Mouse (Mus musculus) kidney, embryonic 14.5 days (tissue): ENCODE measurements around the gene Tmem238l. TPM values are rescaled to one million over a fixed set of nuclear protein-coding genes. Genes with fewer than 3 reads are reported as not detected.

Source experiments
- ATAC-seq: fragments of 200-750 bp; cut with Nextera tagmentation; 2 replicates; pipeline ENCODE4 v1.8.0; 2017; ENCODE audit warnings: moderate number of reproducible peaks, mild to moderate bottlenecking, moderate TSS enrichment, moderate library complexity; ENCODE audit not compliant: low FRiP score, low TSS enrichment
- H3K27ac ChIP-seq: fragments of 300-500 bp; sonication (generic); 2 replicates; pipeline ENCODE4 v1.5.1; 2014; ENCODE audit warnings: low read depth, mild to moderate bottlenecking, low read length, moderate library complexity, mixed read lengths
- H3K27me3 ChIP-seq: fragments of 300-500 bp; sonication (generic); 2 replicates; pipeline ENCODE4 v1.6.1; 2014; ENCODE audit warnings: mild to moderate bottlenecking, low read length; ENCODE audit not compliant: control insufficient read depth, insufficient read depth
- H3K36me3 ChIP-seq: fragments of 300-500 bp; sonication (generic); 2 replicates; pipeline ENCODE4 v1.6.1; 2014; ENCODE audit warnings: low read length, mixed read lengths; ENCODE audit not compliant: control insufficient read depth, insufficient read depth
- H3K4me1 ChIP-seq: fragments of 300-500 bp; sonication (generic); 2 replicates; pipeline ENCODE4 v1.6.1; 2014; ENCODE audit warnings: low read length, mixed read lengths; ENCODE audit not compliant: control insufficient read depth, insufficient read depth
- H3K4me2 ChIP-seq: fragments of 300-500 bp; sonication (generic); replicated peaks from 2 replicates; pipeline ENCODE4 v1.6.1; 2014; ENCODE audit warnings: low read depth, mild to moderate bottlenecking, low read length
- H3K4me3 ChIP-seq: fragments of 300-500 bp; sonication (generic); 2 replicates; pipeline ENCODE4 v1.5.1; 2014; ENCODE audit warnings: mild to moderate bottlenecking, low read length
- H3K9ac ChIP-seq: fragments of 300-500 bp; sonication (generic); 2 replicates; pipeline ENCODE4 v1.6.1; 2014; ENCODE audit warnings: low read depth, mild to moderate bottlenecking, low read length, moderate library complexity
- H3K9me3 ChIP-seq: fragments of 300-500 bp; sonication (generic); 2 replicates; pipeline ENCODE4 v1.6.1; 2016; ENCODE audit warnings: low read length; ENCODE audit not compliant: control insufficient read depth
- WGBS: fragments of 180-500 bp; shearing (Covaris S2); extraction: QIAGEN DNeasy Blood & Tissue Kit; methylation state at CpG from one replicate; pipeline ENCODE4 v1.1.7; 2014; 5-methylcytosine and 5-hydroxymethylcytosine counted together
- polyA plus RNA-seq: library from polyadenylated mRNA; unstranded; fragments of >200 nt; fragmentation: Nextera tagmentation; extraction: Ambion mirVana; gene quantifications from 2 replicates; pipeline ENCODE4 v1.2.1, GENCODE M21; 2014

Tmem238l gene
- polyA plus RNA-seq, 1 experiment from 2014 or later, result not detected

DNA sequence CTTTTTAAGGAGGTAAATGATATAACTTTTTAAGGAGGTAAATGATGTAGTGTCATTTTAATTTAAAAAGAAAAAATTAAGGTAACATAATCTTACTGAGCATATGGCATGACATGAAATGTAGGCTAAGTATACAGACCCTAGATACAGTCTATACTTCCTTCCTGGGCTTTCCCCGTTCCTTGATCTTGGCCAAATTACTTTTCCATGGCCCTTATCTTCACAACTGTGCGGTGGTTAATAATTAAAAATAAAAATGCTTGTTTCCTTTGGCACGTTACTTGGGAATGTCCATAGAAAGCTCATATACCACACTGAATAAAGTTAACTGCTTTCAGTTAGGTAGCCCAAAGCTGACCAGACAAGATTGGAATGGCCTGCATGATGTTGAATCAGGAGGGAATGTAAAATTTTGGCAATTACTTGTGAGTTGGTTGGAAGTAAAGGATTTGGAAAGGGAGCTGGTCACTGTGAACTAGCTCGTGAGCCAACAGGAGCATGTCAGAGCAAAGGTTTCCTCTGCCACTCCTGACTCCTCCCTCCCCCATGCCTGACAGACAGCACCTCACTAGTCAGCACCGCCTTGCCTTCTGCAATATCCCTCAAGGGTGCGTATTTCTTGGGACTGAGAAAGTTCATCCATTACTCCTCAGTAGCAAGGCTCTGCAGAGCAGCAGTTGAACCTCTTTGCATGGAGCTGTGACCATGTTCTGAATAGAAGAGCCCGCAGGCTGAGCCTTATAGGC, 21.8 kb upstream of the Tmem238l start:
- Histone ChIP-seq H3K27me3 (no peaks in the 10 kb centered on the region), H3K4me2 (no peak overlapping the region), H3K9me3 (no peaks in the 10 kb centered on the region), H3K36me3 (no peaks in the 10 kb centered on the region), H3K4me1 (no peaks in the 10 kb centered on the region), H3K27ac (no peak overlapping the region), H3K4me3 (no peak overlapping the region), H3K9ac (no peak overlapping the region)
- no peak for ATAC-seq
- WGBS, result 66% methylated on average over 7 of the region's 7 CpGs

DNA sequence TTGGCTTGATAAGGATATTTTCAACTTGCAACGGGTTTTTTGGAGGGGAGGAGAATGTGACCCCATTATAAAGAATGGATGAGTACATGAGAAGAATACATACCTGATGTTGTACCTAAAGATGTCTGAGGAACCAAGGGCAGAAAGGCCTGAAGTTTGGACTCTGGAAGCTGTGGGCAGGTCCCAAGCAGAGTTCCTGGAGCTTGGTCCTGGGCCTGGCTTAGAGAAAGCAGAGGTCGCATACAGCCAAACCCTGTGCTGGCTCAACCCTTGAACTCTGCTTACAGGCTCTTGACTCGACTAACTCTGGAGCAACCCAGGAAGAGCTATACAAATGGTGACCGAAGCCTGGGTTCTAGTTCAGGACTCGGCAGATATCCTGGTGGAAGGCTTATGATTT, 14.4 kb upstream of the Tmem238l start:
- no peak for ATAC-seq
- H3K4me2 ChIP-seq, result no peak overlapping the region
- no peaks in the 10 kb centered on the region for H3K36me3 ChIP-seq

DNA sequence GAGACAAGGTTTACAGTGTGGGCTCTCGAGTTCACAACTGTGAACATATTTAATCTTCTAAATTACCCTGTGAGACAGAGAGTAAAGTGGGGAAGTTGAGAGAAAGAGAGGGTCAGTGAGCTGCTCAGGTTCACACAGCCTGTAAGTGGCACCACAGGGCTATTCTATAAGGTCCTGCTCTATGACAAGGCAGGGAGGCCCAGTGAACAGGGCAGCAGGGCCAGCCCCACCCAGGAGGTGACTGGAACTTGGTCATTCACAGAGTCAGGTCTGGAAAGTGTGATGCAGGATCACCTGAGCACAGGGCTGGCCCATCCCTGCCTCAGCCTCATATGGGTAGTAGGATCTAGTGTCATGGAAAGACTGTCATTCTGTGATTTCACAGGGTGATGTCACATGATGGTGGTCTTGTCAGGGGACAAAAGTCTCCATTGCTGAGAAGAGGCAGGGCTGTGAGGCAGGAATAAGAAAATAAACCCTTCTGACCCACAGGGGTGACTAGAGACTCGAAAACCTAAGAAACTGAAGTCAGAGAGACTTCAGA, 11.1 kb upstream of the Tmem238l start:
- H3K4me3 ChIP-seq, result no peak overlapping the region
- H3K27ac ChIP-seq, result no peak overlapping the region
- no peaks in the 10 kb centered on the region for H3K27me3 ChIP-seq
- H3K4me2 ChIP-seq, result no peak overlapping the region
- no peak overlapping the region for H3K9ac ChIP-seq
- H3K4me1 ChIP-seq, result no peaks in the 10 kb centered on the region
- no peaks in the 10 kb centered on the region for H3K9me3 ChIP-seq
- ATAC-seq, result no peak
- WGBS, result 47% methylated on average over 2 of the region's 2 CpGs
- no peaks in the 10 kb centered on the region for H3K36me3 ChIP-seq

More for the DNA sequence above, 14.4 kb upstream of the Tmem238l start:
- no peaks in the 10 kb centered on the region for H3K4me1 ChIP-seq
- no peak overlapping the region for H3K9ac ChIP-seq
- H3K27ac ChIP-seq, result no peak overlapping the region
- H3K9me3 ChIP-seq, result no peaks in the 10 kb centered on the region
- H3K27me3 ChIP-seq, result no peaks in the 10 kb centered on the region
- 91% methylated on average over 5 of the region's 5 CpGs for WGBS
- H3K4me3 ChIP-seq, result no peak overlapping the region

DNA sequence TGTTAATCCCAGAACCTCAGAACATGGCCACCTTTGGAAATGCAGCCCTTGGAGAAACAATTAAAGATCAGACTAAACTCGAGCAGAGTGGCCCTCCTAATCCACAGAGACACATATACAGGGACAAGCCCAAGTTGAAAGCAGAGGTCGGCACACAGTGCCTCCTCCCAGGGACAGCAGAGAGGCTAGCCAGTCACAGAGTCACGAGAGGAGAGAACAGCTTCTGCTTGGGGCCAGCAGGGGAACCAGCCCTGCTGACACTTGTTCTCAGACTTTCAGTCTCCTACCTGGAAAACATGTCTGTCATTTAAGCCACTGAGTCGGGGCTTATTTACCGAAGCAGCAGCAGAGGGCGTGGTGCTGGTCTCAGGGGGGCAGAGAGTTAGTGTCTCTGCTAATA, 9.9 kb upstream of the Tmem238l start:
- no peak overlapping the region for H3K4me2 ChIP-seq
- no peak overlapping the region for H3K4me3 ChIP-seq
- no peaks in the 10 kb centered on the region for H3K36me3 ChIP-seq
- no peaks in the 10 kb centered on the region for H3K27me3 ChIP-seq
- ATAC-seq, result no peak
- no peaks in the 10 kb centered on the region for H3K4me1 ChIP-seq
- H3K9ac ChIP-seq, result no peak overlapping the region
- WGBS, result 75% methylated on average over 6 of the region's 6 CpGs
- H3K27ac ChIP-seq, result no peak overlapping the region
- H3K9me3 ChIP-seq, result no peaks in the 10 kb centered on the region

DNA sequence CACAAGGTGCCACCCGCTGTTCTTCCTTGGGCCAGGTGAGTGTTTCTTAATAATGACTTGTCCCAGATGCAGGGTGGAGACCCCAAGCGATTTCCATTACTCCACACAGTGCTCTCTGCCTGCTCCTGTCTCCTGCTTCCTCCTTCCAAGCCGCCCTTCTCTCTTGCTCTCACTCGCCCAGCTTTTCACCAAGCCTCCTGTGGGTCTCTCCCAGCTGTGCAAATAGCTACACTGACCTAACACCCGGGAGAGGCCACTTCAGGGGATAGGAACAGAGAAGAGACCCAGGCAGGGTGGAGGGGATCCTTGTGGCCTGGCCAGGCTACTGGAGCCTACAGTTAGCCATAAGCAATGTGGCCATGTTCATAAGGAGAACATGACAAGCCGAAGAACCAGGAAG, 9.5 kb upstream of the Tmem238l start:
- no peak overlapping the region for H3K27ac ChIP-seq

DNA sequence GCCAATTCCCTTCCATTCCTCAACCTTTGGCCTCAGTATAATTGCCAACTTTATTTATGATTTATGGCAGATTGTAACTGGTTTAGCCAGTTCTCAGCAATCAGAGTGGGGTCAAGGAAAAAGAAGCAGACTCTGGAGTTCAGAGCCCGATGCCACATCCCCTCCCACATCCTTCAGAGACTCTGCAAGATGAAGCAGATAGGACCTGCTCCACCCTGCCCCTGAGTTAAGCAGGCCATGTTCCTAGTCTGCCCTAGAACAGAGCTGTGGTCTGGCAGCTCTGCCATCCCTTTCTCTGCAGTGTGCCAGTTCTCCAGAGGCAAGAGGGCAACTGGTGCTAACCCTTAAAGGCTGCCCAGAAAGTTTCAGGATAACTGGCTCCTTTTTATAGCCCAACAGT, 4.4 kb downstream of the Tmem238l start:
- Histone ChIP-seq H3K9ac (no peak overlapping the region), H3K4me1 (no peaks in the 10 kb centered on the region), H3K9me3 (no peaks in the 10 kb centered on the region), H3K27ac (no peak overlapping the region), H3K27me3 (no peaks in the 10 kb centered on the region), H3K36me3 (no peaks in the 10 kb centered on the region), H3K4me3 (no peak overlapping the region), H3K4me2 (no peak overlapping the region)
- no peak for ATAC-seq
- 50% methylated on average over 1 of the region's 1 CpGs for WGBS

More for the DNA sequence above, 9.5 kb upstream of the Tmem238l start:
- Histone ChIP-seq H3K9ac (no peak overlapping the region), H3K4me3 (no peak overlapping the region), H3K36me3 (no peaks in the 10 kb centered on the region), H3K4me2 (no peak overlapping the region), H3K9me3 (no peaks in the 10 kb centered on the region), H3K27me3 (no peaks in the 10 kb centered on the region), H3K4me1 (no peaks in the 10 kb centered on the region)
- 76% methylated on average over 6 of the region's 6 CpGs for WGBS
- no peak for ATAC-seq

DNA sequence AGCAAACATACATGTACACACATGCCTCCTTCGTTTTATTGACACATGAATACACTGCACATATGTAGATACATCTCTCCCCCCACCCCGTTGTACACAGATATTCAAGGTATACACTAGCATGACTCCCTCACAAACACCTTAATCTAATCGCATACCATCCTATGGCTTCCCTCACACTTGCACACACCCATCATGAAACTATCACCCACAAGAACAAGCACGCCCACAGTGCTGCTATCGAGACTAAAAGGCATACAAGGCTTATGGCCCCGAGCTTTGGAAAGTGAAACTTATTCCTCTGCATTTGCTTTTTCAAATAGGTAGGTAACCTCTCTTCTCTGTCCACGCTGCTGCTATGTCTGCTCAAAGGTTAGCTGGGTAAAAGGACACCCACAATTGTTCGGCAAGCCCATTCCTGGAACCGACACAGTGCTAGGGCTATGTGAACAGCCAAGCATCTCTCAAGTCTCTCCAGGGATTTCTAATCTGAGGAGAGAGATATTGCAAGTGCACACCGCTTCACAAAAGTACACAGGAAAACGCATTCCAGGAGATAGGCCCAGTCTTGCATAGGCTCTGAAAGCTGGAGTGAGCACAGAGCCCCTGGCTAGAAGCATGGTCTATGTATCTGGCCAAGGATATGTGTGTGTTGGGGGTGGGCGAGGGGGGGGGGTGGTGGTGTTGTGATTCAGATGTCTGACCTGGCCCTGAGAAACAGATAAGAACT, 5.2 kb downstream of the Tmem238l start:
- Histone ChIP-seq H3K4me1 (no peaks in the 10 kb centered on the region), H3K9me3 (no peaks in the 10 kb centered on the region), H3K4me3 (no peak overlapping the region), H3K27me3 (no peaks in the 10 kb centered on the region), H3K4me2 (no peak overlapping the region), H3K36me3 (no peaks in the 10 kb centered on the region), H3K27ac (no peak overlapping the region), H3K9ac (no peak overlapping the region)
- no peak for ATAC-seq
- whole genome bisulfite sequencing, result 93% methylated on average over 12 of the region's 12 CpGs

DNA sequence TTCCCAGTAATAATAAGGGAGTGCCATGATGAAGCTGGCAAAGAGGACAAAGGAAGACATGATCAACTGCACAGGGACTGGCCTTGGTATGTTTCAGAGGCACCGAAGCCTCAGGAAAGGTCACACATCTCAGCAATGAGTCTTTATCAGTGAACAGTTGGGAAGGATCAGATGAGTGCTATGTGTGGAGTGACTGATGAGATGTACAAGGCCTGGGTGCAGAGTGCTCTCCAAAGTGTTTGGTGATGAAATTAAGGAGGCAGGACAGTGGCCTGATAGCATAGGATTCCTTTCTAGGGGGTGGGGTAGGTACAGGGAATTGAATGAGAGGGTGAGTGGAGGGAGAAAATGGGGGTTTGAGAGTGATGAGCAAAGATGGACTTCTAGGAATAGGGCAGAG, 7.0 kb downstream of the Tmem238l start:
- H3K4me3 ChIP-seq, result no peak overlapping the region
- no peaks in the 10 kb centered on the region for H3K4me1 ChIP-seq
- no peak overlapping the region for H3K27ac ChIP-seq
- no peak for ATAC-seq
- H3K27me3 ChIP-seq, result no peaks in the 10 kb centered on the region
- no peaks in the 10 kb centered on the region for H3K9me3 ChIP-seq
- H3K9ac ChIP-seq, result no peak overlapping the region
- 96% methylated on average over 1 of the region's 1 CpGs for WGBS
- no peak overlapping the region for H3K4me2 ChIP-seq
- no peaks in the 10 kb centered on the region for H3K36me3 ChIP-seq

DNA sequence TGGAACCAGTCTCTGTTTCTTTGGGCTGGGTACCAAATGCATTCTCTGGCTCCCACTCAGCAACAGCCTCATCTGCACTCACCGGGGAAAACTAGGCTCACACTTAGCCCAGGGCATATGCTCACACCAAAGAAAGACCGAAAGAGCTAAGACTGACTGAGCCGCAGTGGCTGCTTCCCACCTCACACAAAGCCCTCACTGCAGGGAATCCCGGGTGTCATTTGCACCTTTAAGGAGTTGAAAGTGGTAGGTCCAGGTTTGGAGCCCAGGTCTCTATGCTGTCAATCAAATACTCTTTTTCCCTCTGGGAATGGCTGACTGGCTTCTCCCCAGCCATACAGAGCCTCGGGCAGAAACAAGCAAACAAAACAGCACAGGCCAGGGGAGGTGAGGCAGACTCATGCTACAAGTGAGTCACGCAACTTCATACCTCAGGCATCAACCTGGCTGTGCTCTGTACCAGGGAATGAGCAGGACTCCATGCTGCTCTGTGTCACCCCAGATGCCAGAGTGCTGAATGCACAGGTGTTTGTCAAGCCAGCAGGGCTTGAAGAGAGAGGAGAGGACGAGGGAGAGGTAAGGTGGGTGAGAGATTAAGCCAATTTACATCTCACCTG, 10.2 kb downstream of the Tmem238l start:
- Histone ChIP-seq H3K36me3 (no peaks in the 10 kb centered on the region), H3K9ac (no peak overlapping the region), H3K4me2 (no peak overlapping the region), H3K4me3 (no peak overlapping the region), H3K4me1 (no peaks in the 10 kb centered on the region), H3K27ac (no peak overlapping the region), H3K9me3 (no peaks in the 10 kb centered on the region), H3K27me3 (no peaks in the 10 kb centered on the region)
- no peak for ATAC-seq
- WGBS, result 26% methylated on average over 7 of the region's 7 CpGs
